16 mouse cellular contexts compared by ENCODE assay signal in genomic region chr7:100688471-100688870, GRCm38 (mm10). TPM values are rescaled to one million over a fixed set of nuclear protein-coding genes. Genes with fewer than 3 reads are reported as not detected.
"Had no signal": no experiment of that assay in that cellular context is flagged by ENCODE, and none has a peak within 500 bp of the region (broad histone marks: within the 10 kb centered on the region; RNA-seq: fewer than 3 reads in every experiment).

No protein-coding gene starts in this region.

- H3K4me1 ChIP-seq: lung, embryonic 15.5 days; midbrain, embryonic 15.5 days; neural tube, embryonic 12.5 days had no signal

- H3K9ac ChIP-seq: liver, embryonic 13.5 days; liver, postnatal 0 days; lung, embryonic 15.5 days; midbrain, embryonic 15.5 days; neural tube, embryonic 12.5 days had no signal

- ATAC-seq: liver, postnatal 0 days; midbrain, embryonic 15.5 days had no signal

- H3K36me3 ChIP-seq: liver, embryonic 13.5 days; lung, embryonic 15.5 days; midbrain, embryonic 15.5 days; neural tube, embryonic 12.5 days had no signal

- H3K27ac ChIP-seq: liver, embryonic 13.5 days; lung, embryonic 15.5 days; macrophage; midbrain, embryonic 15.5 days; neural tube, embryonic 12.5 days had no signal

- H3K9me3 ChIP-seq: liver, embryonic 13.5 days; lung, embryonic 15.5 days; megakaryocyte, embryonic 14.5 days; midbrain, embryonic 15.5 days; neural tube, embryonic 12.5 days had no signal

- H3K27me3 ChIP-seq: liver, embryonic 13.5 days; lung, embryonic 15.5 days; midbrain, embryonic 15.5 days; neural tube, embryonic 12.5 days had no signal

- H3K4me3 ChIP-seq: liver, embryonic 13.5 days; lung, embryonic 15.5 days; megakaryocyte, embryonic 14.5 days; midbrain, embryonic 15.5 days; neural tube, embryonic 12.5 days had no signal

- DNase-seq: kidney, adult 18-20 months; kidney, postnatal 10 days; kidney, postnatal 4 days; liver; liver, embryonic 13.5 days; liver, postnatal 0 days; lung, postnatal 14 days; thymus, adult 2 months; thymus, postnatal 36 days had no signal

- H3K4me2 ChIP-seq: liver, embryonic 13.5 days; lung, embryonic 15.5 days; midbrain, embryonic 11.5 days; midbrain, embryonic 15.5 days; neural tube, embryonic 12.5 days had no signal

RNA-seq across cellular contexts. Expression of gene Plekhb1, which starts 26.3 kb away (rescaled TPM):
- total RNA-seq: monocyte, adult 5-6 weeks had no signal
- polyA plus RNA-seq: macrophage had no signal
